Mouse (Mus musculus): ENCODE measurements around the gene Lcn4.

Gene Lcn4

DNA sequence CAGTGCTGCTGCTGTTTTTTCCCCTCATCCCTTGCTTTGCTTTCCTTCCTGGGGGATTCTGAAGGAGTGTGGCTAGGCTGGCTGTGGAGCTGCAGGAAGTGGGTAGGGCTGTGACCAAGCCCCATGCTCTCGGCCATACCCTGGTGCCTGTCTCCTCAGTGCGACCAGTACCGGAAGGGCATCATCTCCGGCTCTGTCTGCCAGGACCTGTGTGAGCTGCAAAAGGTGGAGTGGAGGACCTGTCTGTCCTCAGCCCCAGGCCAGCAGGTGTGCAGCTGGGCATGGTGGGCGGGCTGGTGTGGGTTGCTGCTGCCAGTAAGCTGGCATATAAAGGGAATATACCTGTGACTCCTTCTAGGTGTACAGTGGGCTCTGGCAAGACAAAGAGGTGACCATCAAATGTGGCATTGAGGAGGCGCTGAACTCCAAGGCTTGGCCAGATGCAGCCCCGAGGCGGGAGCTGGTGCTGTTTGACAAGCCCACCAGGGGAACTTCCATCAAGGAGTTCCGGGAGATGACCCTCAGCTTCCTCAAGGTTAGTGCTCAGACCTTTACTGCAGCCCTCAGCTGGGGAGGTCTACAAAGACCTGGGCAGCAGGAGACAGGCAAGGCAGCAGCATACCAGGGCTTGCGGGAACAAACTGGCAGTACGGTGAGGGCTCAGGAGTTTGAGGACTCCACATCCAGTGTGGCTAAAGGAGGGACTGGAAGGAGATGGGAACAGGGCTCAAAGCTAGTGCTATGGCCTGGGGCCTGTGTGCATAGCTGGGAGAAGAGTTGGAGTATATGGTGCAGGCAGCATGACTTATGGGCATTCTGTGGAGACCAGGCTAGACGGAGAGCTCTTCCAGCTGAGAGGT is 36.2 kb downstream of the Lcn4 start:
- DNase-seq (ENCODE audit: low spot score in 2 of 2) = no peak

DNA sequence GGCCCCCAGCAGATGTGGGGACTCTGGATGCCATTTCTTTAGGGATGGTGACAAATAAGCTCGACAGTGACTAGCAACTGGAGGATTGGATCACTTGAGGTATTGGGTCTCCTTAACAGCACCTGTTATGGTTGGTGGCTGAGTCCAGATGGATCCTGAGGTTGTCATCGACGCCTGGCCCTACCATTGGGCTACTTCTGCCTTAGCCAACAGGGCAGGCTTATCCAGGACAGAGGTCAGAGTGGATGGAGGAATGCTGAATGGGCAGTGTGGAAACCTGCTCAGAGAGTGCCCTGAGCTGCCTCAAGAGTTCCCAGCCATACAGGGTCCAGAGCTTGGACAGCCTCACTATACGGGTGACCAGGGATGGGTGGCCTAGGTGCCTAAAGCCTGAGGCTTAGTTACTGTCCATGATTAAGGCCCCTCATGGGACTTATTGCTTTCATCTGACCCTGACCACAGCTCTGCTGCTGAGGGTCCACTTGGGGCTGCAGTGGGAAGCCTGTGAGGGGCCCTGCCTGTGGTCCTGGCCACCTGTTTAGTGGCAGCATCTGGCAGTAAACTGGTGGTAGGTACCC is 37.0 kb downstream of the Lcn4 start:
- no peak for DNase-seq (ENCODE audit: low spot score in 2 of 2)

DNA sequence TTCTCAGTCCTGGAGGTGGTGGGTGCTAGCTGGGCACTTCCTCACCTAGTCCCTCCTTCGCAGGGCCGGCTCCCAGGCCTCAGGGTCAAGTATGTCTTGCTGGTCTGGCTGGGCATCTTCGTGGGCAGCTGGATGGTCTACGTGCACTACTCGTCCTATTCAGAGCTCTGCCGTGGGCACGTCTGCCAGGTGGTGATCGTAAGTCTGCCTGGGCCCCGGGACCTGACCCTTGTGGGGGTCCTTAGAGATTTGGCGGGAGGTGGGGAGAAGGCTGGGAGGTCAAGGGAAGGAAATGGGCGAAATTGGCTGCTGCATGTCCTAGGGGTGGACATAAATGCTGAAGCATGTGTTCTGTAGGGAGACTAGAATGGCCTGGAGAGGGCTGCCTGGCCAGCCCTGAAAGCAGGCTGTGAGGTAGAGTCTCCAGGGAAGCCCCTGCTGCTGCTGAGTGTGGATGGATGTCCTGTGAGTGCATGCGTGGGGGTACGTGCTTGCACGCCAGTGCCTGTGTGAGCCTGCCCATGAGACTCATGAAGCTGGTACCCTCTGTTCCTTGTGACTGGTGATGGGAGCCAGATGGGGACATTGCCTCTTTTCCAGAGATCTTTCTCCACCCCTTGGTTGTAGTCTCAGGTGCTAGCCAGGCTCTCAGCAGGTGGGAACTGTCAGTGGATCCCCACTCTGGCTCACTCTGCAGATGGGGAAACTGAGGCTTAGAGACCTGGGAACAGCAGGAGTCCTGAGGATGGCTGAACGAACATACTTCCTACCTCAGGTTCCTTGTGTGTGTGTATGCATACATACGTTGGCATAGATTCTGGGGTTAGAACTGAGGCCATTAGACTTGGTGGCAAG is 38.3 kb downstream of the Lcn4 start:
- DNase-seq (ENCODE audit: low spot score in 2 of 2) = no peak

DNA sequence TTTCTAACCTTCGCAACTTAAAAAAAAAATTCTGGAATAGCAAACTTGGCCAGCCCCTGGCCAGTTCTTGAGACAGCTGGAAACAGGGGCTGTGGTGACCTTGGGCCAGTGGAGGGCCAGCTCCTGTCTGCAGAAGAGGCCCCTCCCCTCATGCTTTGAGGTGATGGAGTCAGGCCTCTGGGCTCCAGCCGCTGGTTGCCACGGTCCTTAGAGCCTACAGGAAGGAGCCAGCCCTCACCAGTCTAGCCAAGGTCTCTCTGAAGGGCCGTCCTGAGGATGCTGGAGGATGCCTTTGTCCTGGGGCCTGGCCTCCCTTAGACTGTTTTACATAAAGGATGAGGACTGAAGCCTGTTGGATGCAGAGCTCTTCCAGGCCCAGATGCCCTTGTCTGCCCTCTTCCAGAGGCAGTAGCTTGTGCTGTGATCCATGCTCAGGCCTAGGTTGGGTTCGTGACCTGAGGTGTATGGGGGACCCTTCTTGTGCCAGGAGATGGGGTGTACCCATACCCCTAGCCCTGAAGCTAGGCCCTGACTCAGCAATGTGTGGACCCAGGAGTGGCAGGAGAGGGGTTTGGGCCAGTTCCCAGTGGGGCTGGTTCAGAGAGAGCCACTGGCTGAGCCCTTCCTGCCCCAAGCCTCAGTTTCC is 42.2 kb downstream of the Lcn4 start:
- no peak for DNase-seq (ENCODE audit: low spot score in 2 of 2)

DNA sequence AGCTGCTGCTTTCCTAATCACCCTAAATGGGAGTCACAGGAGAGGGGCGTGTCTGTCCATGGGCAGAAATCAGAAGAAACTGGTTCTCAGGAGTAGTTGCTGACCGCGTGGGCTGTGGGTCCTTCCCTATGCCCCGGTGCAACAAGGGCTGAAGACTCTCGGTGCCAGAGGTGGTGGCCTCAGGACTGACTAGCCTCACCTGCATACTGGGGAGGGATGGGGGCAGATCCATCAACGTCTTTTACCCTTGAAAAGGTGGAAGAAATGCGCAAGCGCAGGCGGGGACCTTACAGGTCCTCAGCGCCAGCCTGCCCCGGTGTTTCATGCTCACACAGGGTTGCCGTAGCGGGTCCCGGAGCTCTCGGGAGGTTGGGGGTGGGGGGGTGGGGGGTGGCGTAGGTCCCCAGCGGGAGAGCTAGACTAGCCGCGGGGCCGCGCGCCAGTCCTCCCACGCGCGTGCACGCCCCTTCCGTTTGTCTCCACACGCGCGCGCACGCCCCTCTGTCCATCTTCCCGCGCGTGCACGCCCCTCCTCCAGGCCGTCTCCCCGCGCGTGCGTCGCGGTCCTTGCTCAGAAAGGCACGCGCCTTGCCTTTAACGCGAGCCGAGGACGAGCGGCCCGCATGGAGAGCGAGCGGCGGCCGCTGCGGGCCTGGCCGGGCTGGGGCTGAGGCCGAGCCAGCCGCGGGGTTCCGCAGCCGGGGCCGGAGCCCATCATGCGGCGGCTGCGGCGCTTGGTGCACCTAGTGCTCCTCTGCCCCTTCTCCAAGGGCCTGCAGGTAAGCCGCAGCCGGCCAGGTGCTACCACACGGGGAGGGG is 43.0 kb downstream of the Lcn4 start, which contains the start of gene Fam69b:
Gene Fam69b, plus strand, starts transcription at position 537 of the 819 bp plus-strand sequence.
- DNase-seq (ENCODE audit: low spot score in 2 of 2) = peak; percentile 69 to 82

DNA sequence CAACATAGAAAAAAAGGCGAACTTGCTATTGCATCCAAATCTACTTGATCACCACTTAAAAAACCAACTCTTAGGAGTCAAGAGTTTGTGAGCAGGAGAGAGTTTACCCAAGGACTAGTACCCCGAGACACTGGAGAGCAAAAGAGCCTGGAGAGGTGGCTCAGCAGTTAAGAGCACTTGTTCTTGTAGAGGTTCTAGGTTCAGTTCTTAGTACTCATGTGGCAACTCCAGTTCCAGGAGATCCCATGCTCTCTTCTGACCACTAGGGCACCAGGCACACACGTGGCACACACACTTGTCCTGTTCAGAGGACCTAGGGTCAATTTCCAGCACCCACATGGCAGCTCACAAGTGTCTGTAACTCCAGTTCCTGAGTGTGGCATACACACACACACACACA is 45.0 kb downstream of the Lcn4 start:
- no peak for DNase-seq (ENCODE audit: low spot score in 2 of 2)

DNA sequence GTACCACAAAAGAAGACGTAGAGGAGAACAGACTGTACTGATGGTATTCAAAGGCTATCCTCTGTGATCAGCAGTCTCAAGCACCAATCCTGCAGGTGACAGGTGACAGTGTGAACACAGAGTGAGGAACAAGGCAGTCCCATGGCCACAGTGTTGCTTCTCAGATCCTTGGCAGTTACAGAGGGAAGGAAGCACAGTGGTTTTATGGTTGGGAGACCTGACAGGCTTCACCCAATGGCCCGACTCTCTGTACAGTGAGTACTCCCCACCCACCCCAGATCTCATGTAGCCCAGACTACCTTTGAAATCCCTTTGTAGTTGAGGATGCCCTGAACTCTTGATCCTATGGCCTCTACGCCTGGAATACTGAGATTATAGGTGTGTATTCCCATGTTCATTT is 45.7 kb downstream of the Lcn4 start:
- DNase-seq (ENCODE audit: low spot score in 2 of 2) = no peak

DNA sequence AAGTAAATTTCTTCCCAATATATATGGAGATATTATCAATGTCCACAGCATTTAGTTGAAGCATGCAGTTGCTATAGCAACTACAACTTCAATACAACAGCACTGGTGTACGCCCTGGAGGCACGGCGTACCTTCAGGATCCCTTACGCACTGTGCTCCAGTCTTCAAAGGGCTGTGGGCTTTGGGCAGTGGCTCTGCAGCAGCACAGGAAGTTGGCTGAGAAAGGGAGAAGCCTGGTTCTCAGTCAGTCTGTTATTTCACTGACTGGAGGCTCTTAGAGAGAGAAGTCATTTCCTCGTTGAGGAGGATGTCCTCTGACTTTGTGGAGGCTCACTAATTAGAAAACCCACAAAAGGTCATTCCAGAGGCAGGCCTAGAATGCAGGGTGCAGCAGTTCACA is 48.1 kb downstream of the Lcn4 start:
- no peak for DNase-seq (ENCODE audit: low spot score in 2 of 2)

DNA sequence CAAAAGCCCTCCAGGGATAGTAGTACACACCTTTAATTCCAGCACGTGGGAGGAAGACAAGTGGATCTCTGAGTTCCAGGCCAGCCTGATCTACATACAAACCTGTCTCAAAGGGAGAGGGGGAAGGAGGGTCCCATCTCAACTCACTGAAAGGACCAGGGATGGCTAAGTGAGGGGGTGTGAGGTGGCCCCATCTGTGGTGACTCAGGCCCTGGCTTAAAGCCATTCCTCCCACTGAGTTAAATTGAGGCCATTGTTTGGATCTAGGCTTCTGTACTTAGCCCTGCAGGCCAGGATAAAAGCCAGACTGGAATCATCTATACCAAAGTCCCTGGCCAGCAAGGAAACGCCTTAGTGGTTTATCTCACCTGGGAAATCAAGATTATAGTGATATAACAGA is 49.8 kb downstream of the Lcn4 start:
- DNase-seq (ENCODE audit: low spot score in 2 of 2) = no peak

DNA sequence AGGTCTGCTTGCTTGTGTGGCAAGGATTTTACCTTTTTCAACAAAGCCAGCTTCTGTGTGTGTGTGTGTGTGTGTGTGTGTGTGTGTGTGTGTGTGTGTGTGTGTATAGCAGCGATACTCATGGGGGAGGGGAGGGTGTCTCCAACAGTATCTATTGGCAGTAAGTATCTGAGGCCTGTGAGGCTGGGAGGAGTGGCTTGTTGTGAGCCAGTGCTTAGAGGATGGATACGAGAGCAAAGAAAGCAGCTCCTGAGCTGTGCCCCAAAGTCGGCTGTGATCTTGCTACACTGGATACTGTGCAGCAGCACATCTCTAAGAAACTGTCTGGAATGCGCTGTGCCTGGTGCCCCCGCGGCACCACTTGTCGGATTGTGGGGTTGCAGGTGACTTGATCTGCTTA is 53.2 kb downstream of the Lcn4 start:
- no peak for DNase-seq (ENCODE audit: low spot score in 2 of 2)

All from urinary bladder, postnatal 4 days (tissue).